Mouse (Mus musculus) left cerebral cortex, adult 9 months (tissue): ENCODE data around the gene Farsb.

Source experiments
- DNase-seq, 2 experiments: peaks; one replicate each; pipeline ENCODE4 v3.0.0; 2022; ENCODE audit warnings: low spot score in 2 of 2

Gene Farsb

GRCm38 (mm10) chr1:78420271-78420670 lies 68.4 kb downstream of the Farsb start:
- DNase-seq = no peak

DNA sequence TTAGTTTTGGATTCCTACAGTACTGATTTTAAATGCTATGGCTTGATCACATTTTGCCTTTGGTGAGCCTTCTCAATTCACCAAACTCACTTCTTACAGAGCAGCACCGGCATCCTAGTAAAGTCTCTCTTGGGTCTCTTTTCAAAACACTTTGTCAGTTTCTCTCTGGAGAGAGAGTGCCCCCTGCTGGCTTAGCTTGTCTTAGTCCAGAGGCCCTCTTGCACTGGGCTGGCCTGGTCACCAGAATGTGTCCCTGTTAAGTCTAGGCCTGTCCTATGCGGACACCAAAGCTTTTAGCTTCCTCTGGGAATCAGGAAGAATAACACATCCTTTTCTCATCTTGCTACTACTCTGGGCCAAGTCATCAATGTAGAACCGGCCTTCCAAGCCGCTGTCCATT lies 69.1 kb downstream of the Farsb start:
- peak in 1 of 2 experiments; percentile 75 for DNase-seq

DNA sequence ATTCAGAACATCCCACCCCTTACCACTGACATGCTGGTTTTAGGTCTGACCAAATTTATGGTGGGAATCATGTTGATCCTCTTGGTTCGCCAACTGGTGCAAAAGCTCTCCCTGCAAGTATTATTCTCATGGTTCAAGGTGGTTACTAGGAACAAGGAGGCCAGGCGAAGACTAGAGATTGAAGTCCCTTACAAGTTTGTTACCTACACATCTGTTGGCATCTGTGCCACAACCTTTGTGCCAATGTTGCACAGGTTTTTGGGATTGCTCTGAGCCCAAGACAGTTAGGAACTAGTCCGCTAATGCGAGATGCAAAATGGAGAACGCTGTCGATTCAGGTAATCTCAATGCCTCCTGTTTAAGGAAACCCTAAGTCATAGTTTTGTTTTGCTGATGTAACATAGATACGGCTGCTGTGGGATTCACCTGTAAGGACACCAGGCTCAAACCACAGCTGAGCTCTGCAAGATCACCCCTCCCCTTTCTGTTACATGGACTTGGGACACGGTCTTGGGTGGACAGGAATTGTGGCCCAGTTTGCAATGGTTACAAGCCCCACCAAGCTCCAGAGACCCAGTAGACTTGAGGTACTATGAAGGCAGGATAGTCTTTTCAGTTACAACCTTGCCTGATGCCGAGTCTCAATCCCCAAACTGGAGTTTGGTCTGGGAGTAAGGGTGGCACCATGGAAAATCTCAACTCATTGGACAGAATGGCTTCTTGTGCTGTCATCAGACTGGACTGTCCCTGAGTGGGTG lies 71.4 kb downstream of the Farsb start:
- no peak for DNase-seq

DNA sequence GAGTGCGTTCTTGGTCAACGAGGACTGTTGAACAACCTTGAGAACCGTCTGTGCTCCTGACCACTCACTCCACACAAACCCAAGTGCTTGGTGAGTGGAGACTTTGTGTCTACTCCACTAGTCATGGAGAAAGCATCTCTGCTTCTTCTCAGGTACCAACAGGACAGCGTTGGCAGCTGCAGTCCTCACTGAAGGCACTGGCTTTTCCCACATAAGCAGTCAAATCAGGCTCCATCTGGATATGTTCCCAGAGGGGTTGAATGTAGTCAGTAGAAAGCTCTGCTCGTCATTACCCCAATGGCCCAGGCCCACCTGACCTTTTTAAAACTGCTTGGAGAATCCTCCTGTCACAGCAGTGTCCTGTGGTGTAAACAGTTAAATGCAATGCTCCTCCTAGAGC lies 74.3 kb downstream of the Farsb start:
- no peak for DNase-seq

GRCm38 (mm10) chr1:78412668-78413067 lies 76.0 kb downstream of the Farsb start:
- DNase-seq = no peak

DNA sequence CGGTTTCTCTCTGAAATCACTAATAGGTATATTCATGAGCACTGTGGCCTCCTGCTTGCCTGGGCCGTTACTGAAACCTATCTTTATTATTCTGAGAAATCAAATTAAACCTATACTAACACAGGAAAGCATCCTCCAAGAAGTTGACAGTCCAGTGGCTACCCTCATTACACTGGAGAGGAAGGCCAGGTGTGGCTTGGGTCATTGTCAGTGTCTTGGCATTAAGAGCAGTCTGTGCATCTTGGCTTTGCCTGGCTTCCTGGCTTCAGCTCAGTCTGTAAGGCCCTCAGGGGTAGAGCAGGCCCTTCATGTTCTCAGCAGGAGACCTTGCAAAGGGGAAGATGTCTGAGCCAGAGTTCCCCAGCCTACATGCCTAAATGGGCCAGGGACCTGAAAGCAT lies 79.3 kb downstream of the Farsb start:
- no peak for DNase-seq

- no peak for DNase-seq
Measured at GRCm38 (mm10) chr1:78401413-78401812, 87.3 kb downstream of the Farsb start.

- DNase-seq = no peak
Measured at GRCm38 (mm10) chr1:78399755-78400154, 88.9 kb downstream of the Farsb start.

DNA sequence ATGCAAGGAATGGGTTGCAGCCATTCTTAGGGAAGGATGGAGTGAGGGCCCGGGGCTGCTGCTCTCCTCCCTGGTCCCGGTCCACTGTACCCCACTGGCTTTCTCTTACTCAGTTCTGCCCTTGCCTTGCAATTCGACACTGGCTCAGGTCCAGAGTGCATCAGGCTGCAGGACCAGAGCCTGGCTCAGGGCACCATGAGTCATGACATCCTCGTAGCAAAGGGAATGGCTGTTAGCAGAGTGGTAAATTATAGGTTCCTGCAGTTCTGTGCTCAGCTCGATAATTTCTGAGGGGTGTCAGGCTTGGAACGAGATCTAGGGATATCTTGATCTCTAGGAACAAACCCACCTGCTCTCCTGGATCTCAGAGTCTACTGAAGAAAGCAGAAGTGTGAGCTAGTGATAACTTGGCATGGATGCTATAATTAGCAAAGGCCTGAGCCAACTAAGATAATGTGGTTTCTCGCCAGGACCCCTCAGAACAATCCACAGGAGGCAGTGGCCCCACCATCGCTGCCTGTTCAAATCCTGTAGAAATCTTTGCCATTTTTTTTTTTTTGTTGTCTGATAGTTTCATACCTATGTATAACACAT lies 92.3 kb downstream of the Farsb start:
- DNase-seq = no peak

GRCm38 (mm10) chr1:78395737-78396136 lies 93.0 kb downstream of the Farsb start:
- no peak for DNase-seq

DNA sequence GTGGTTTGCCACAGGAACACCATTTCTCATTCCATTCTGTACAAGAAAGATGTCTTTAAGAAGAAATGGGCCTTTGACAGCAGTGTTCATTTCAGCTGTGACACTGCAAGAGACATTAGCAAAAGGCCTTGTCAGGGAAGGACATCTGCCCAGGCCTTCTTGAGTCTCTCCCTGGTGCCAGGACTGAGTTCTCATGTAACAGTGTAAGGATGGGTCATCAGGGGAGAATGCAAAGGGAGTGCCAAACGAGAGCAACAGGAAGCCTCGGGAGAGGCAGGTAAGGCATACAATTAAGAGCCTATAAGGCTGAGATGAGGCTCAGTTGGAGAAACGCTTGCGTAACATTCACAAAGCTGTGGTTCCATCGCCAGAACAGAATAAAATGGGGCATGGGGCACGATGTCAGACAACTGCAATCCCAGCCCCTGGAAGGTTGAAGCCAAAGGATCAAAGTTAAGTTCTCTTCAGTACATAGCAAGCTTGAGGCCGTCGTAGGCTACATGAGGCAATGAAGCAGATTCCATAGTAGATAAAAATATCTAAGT lies 93.4 kb downstream of the Farsb start:
- no peak for DNase-seq

DNA sequence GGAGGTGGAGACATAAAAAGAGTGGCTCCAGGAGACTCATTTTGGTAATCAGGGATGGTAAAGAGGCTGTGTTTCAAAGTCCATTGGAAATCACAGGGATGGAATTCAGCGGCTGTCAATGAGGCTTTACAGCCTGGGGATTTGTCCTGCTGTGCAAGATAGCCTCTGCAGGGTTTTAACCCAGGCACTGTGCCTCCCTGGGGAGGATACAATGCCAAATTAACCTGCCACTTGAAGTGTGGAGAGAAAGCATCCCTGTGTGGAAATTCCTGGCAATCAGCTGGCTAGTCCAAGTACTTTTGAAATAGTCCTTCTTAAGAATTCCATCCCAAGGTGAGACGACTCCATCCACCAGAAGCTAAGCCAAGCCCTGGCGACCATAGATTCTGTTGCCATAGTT lies 99.8 kb downstream of the Farsb start:
- DNase-seq = no peak

GRCm38 (mm10) chr1:78387854-78388253 lies 100.8 kb downstream of the Farsb start:
- no peak for DNase-seq

- DNase-seq = no peak
Measured at GRCm38 (mm10) chr1:78380950-78381349, 107.7 kb downstream of the Farsb start.

- no peak for DNase-seq
Measured at GRCm38 (mm10) chr1:78375058-78375457, 113.6 kb downstream of the Farsb start.

DNA sequence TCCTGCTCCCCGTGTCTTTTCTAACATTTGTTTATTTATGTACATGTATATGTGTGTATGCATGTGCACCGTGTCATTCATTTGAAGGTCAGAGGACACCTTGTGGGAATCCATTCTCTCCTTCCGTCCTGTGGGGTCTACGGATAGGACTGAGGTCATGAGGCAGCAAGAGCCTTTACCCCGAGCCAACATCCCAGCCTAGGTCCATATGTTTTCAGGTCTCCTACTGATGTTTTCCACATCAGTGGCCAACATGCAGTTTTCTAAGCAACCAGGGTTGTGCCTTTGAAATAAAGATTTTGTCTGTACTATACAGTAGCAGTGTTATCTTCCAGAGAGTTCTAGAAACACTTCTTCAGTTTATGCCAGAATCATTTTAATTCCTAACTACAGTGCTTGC lies 114.9 kb downstream of the Farsb start:
- no peak for DNase-seq

DNA sequence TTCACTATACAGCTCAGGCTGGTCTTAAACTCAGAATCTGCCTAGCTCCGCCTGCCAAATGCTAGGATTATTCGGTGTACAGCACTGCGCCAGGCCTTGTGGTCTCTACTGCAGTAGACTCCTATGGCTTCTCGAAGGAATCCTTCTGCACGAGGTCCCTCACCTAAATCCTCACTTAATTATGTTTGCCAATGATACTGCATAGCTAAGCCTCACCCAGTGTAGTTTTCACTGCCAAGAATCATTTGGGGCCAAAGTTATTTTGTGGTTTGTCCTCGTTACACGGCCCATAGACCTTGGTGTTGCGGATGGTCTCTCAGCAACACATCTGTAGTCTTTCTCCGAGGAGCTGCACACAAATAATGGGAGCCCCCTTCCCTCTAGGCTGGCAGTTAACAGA lies 116.4 kb downstream of the Farsb start:
- no peak for DNase-seq

GRCm38 (mm10) chr1:78371569-78372236 lies 117.0 kb downstream of the Farsb start:
- peak; percentile 11 to 69 for DNase-seq

- no peak for DNase-seq
Measured at GRCm38 (mm10) chr1:78370121-78370520, 118.6 kb downstream of the Farsb start.
